Mouse (Mus musculus) hindbrain, embryonic 15.5 days (tissue): Measurements from ENCODE around the gene Eef1a1. TPM values are rescaled to one million over a fixed set of nuclear protein-coding genes. Genes with fewer than 3 reads are reported as not detected.

ENCODE experiments used
- ATAC-seq: fragments of 200-750 bp; cut with Nextera tagmentation; 2 replicates; pipeline ENCODE4 v1.8.0; 2017; ENCODE audit warnings: low read depth, moderate number of reproducible peaks, moderate TSS enrichment; ENCODE audit not compliant: low FRiP score
- H3K27ac ChIP-seq: fragments of 300-500 bp; sonication (generic); replicated peaks from 2 replicates; pipeline ENCODE4 v1.5.1; 2015; ENCODE audit warnings: mild to moderate bottlenecking, inconsistent platforms
- H3K27me3 ChIP-seq: fragments of 300-500 bp; sonication (generic); 2 replicates; pipeline ENCODE4 v1.6.1; 2015; ENCODE audit warnings: control low read depth, inconsistent platforms
- H3K36me3 ChIP-seq: fragments of 300-500 bp; sonication (generic); 2 replicates; pipeline ENCODE4 v1.6.1; 2015; ENCODE audit warnings: control low read depth, inconsistent platforms
- H3K4me1 ChIP-seq: fragments of 300-500 bp; sonication (generic); replicated peaks from 2 replicates; pipeline ENCODE4 v1.6.1; 2015; ENCODE audit warnings: control low read depth, inconsistent platforms
- H3K4me2 ChIP-seq: fragments of 300-500 bp; sonication (generic); 2 replicates; pipeline ENCODE4 v1.6.1; 2015; ENCODE audit warnings: moderate library complexity, mild to moderate bottlenecking, inconsistent platforms
- H3K4me3 ChIP-seq: fragments of 300-500 bp; sonication (generic); 2 replicates; pipeline ENCODE4 v1.5.1; 2015; ENCODE audit warnings: mild to moderate bottlenecking, inconsistent platforms
- H3K9ac ChIP-seq: fragments of 300-500 bp; sonication (generic); 2 replicates; pipeline ENCODE4 v1.6.1; 2015; ENCODE audit warnings: inconsistent platforms
- H3K9me3 ChIP-seq: fragments of 300-500 bp; sonication (generic); 2 replicates; pipeline ENCODE4 v1.6.1; 2016; ENCODE audit warnings: control low read depth, inconsistent platforms
- WGBS: fragments of 180-500 bp; shearing (Covaris S2); methylation state at CpG from one replicate; pipeline ENCODE4 v1.1.7; 2015; 5-methylcytosine and 5-hydroxymethylcytosine counted together
- microRNA-seq: library from miRNA; unstranded; fragments of <30 nt; microRNA quantifications from one replicate; pipeline ENCODE4, GENCODE M21; 2016
- polyA plus RNA-seq: library from polyadenylated mRNA; unstranded; fragments of >200 nt; fragmentation: Nextera tagmentation; extraction: Ambion mirVana; gene quantifications from 2 replicates; pipeline ENCODE4 v1.2.1, GENCODE M21; 2015

The Eef1a1 gene
- polyA plus RNA-seq, 1 experiment from 2014 or later = 2,946 TPM

- no peak overlapping the region for H3K4me3 ChIP-seq
- no peaks in the 10 kb centered on the region for H3K27me3 ChIP-seq
- H3K36me3 ChIP-seq = no peaks in the 10 kb centered on the region
- H3K9me3 ChIP-seq = no peaks in the 10 kb centered on the region
- H3K4me1 ChIP-seq = no peaks in the 10 kb centered on the region
- no peak overlapping the region for H3K9ac ChIP-seq
- no peak overlapping the region for H3K27ac ChIP-seq
- H3K4me2 ChIP-seq = no peak overlapping the region
- no peak for ATAC-seq
- 79% methylated on average over 6 of the region's 6 CpGs for WGBS
Observed at GRCm38 (mm10) chr9:78430486-78430885, 58.5 kb downstream of the Eef1a1 start.

DNA sequence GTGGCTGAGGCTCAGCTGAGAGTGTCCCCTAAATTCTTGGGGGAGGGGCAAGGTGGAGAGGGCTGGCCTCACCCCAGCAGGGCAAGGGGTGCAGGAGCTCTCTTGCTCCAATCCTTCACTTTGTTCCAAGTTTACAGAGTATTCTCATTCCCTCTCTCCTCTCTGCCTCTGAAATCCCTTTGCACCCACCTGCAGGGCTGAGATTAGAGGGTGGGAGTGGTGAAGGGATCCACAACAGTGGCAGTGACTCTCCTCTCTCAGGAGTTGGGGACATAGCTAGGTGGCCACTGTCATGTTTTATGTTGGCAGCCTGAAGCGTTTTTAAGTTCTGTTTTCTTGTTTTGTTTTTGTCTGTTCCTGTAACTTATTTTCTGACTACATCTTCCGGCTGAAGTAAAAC lies 59.4 kb downstream of the Eef1a1 start:
- Histone ChIP-seq H3K27ac (no peak overlapping the region), H3K36me3 (no peaks in the 10 kb centered on the region), H3K27me3 (no peaks in the 10 kb centered on the region), H3K9ac (no peak overlapping the region), H3K4me1 (no peaks in the 10 kb centered on the region), H3K4me2 (no peak overlapping the region), H3K4me3 (no peak overlapping the region), H3K9me3 (no peaks in the 10 kb centered on the region)
- no peak for ATAC-seq
- 49% methylated on average over 2 of the region's 2 CpGs for WGBS

DNA sequence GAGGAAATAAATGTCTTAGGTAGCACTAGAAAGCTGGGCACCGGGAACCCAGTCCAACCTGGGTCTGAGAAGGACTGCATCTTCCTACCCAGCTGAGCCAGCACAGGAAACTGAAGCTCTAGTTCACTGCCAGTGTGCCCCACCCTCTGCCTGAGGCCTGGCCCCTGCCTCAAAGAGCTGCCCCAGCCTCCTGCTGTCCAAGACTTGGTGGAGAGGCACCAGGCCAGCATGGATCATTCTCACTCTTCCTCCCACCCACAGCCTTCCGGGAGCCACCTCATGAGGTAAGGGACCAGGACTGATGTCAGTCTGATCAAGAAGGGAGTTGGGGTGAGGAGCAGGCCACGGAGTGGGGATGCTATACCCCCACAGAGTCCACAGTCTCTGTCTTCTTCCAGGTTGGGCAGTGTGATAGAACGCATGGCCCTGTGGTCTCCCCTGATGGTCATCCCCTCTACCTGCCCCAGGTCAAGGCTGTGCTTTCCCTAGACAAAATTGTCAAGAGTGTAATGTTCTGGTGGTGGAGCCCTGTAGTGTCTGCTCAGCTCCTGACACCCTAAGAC lies 60.0 kb downstream of the Eef1a1 start:
- Histone ChIP-seq H3K27me3 (no peaks in the 10 kb centered on the region), H3K36me3 (no peaks in the 10 kb centered on the region), H3K9me3 (no peaks in the 10 kb centered on the region), H3K4me1 (no peaks in the 10 kb centered on the region), H3K4me2 (no peak overlapping the region), H3K27ac (no peak overlapping the region), H3K9ac (no peak overlapping the region), H3K4me3 (no peak overlapping the region)
- no peak for ATAC-seq
- WGBS = 85% methylated on average over 4 of the region's 4 CpGs

Small RNAs within 50 kb of the gene (microRNA-seq; reads per million reads assigned to microRNA genes)
- gene Gm26377 = not detected

Other genes with a start within 250 kb of the Eef1a1 start
- gene Gm3776, start 232.0 kb downstream of the Eef1a1 start, polyA plus RNA-seq = not detected in 2 replicates
- not detected in 2 replicates for gene Gm10639, start 199.2 kb downstream of the Eef1a1 start, polyA plus RNA-seq
- not detected in 2 replicates for gene Omt2a, start 174.4 kb downstream of the Eef1a1 start, polyA plus RNA-seq
- gene Omt2b, start 161.6 kb downstream of the Eef1a1 start, polyA plus RNA-seq = not detected in 2 replicates
- not detected in 2 replicates for gene Gsta2, start 133.4 kb downstream of the Eef1a1 start, polyA plus RNA-seq
- 5.3 and 5.6 TPM in 2 replicates for gene Dppa5a, start 121.0 kb downstream of the Eef1a1 start, polyA plus RNA-seq
- gene Ooep, start 110.4 kb downstream of the Eef1a1 start, polyA plus RNA-seq = 5.1 and 5.6 TPM in 2 replicates
- 0.34 and 0.47 TPM in 2 replicates for gene Ddx43, start 93.4 kb downstream of the Eef1a1 start, polyA plus RNA-seq
- gene Cgas, start 45.9 kb downstream of the Eef1a1 start, polyA plus RNA-seq = 0.58 and 0.80 TPM in 2 replicates
- gene Mto1, start 40.9 kb downstream of the Eef1a1 start, polyA plus RNA-seq = 28.6 and 30.5 TPM in 2 replicates
- gene Gm17324, start 40.4 kb downstream of the Eef1a1 start, polyA plus RNA-seq = 1.9 and 2.9 TPM in 2 replicates
- gene Slc17a5, start 98.9 kb upstream of the Eef1a1 start, polyA plus RNA-seq = 15.4 and 16.2 TPM in 2 replicates
- gene Cd109, start 126.4 kb upstream of the Eef1a1 start, polyA plus RNA-seq = 1.3 and 1.6 TPM in 2 replicates